Mouse (Mus musculus) telencephalon, adult 2 months (tissue): Measurements from ENCODE around the gene Larp1.
"Not testable (repeated sequence)": the region's sequence is repeated elsewhere in the genome, so short reads cannot be mapped to it uniquely, and the experiment has no call there.

Experiments used
- DNase-seq: peaks from one replicate; pipeline ENCODE4 v3.0.0-alpha.2; 2011; ENCODE audit warnings: low read depth, low spot score

The Larp1 gene

DNA sequence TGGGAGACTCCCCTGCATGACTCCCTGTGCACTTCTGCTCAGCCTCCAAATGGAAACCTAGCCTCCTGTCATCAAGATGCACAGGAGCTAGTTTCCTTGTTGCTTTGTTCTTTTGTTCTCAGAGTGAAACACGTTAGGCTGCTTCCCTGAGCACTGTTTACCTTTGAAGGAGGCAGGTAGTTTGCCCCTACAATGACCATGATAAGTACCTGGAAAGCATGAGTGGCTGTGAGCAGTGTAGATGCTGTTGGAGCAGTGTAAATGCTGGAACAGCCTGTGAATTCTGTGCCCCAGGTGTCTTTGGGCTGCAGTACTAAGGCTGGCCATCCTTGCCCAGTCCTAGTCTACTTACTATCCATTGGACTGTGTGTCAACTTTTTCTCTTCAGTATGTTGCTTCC, 18.0 kb downstream of the Larp1 start:
- no peak for DNase-seq

DNA sequence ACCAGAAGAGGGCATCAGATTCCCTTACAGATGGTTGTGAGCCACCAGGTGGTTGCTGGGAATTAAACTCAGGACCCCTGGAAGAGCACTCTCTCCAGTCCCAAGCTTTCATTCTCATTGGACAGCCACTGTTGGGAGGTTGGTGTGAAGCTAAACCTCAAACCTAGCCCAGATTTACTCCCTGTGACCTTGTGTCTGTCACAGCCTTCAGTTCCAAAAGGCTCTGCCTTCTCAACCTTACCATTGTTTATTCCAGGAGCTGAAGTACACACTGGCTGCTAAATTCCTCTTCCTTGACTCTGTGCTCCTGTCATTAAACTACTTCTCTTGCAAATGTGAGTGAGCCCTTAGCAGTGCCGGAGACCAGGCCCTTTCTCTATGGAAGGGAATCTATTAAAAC, 20.1 kb downstream of the Larp1 start:
- DNase-seq, result no peak

DNA sequence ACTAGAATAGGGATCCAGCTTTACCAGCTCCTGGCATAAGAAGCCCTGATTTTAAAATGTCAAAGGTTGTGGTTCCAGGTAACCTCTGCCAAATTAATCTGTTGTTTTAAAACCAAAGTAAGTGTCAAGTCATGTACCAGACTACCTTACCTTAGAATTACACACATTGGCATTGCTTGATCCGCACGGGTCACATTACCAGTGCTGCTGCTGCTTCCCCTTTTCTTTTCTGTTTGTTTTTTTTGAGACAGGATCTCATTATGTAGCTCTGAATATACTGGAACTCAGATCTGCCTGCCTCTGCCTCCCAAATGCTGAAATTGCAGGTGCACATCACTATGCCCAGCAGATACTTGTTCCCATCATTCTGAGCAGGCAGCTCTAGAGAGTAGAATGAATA, 21.0 kb downstream of the Larp1 start:
- DNase-seq, result no peak

DNA sequence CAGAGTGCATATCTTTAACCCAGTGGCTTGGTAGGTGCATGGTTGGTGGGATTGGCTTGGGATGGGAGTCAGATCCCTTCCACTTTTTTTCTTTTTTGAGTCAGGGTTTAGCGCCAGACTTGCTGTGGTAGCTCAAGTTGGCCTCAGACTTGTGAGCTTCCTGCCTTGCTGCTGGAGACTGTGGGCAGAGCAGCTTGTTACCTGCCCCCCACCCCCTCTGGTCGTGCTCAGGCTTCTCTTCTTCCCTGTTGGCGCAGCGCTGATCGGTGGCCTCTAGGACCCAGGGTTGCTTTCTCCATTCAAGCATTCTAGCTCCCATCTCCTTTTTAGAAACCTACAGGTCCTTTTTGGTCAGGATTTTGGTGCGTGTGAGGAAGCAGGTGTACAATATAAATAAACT, 22.3 kb downstream of the Larp1 start:
- DNase-seq, result no peak

DNA sequence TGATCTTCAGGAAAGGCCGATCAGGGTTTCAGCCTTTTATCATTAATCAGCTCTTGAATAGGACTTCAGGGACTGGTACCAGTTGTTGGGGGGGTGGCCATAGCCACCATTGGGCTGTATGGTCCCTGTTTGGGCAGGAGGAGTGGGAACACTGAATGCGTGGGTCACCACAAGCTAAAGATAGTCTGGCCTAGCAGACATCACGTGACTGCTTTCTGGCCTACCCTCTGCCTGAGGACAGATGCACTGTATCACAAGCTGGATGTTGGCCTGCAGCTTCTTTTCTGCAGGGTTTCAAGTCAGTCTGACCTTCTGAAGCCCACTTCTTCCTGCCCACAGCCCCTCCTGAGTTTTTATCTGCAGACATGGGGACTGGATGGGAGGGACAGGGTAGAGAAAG, 24.8 kb downstream of the Larp1 start:
- no peak for DNase-seq

DNA sequence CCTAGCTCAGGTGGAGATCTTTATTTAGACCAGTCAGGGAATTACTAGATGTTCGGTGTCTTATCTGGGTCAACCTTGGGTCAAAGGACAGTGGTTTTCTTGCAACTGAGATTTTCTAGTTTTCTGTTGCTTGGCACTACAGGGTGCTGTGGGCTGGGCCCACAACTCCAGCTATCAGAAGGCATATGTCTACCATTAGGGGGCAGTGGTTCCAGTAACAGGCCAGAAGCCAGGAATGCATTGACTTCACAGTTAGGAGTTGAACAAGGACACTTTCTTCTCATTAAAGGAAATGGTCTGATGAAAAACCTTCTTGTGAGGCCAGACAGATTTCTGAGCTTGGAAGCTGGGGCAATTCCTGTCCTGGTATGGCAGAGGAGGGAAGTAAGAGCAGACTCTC, 30.2 kb downstream of the Larp1 start:
- no peak for DNase-seq

DNA sequence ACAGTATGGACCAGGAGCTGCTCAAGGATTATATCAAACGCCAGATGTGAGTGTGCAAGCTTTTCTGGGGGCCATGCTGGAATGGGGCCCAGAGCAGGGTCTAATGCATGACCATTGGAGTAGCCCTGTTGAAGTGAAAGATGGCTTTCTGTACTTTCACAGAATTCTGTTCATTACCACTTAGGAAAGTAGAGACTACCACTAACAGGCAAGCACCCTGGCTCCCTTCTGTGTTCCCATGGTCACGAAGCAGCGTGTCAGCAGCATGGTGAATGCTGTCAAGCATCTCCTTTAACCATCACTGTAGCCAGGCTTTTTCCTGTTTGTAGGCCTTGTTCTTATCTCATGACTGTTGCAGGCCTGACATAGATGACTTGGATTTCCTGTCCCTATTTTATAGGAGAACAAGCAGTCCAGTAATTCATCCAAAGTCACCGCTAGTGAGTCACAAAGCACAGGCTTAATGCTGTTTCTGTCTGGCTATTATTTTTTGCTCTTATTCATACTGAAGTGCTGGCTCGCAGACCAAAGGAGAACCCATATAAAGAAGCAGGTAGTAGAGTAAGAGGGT, 34.1 kb downstream of the Larp1 start:
- DNase-seq, result no peak

DNA sequence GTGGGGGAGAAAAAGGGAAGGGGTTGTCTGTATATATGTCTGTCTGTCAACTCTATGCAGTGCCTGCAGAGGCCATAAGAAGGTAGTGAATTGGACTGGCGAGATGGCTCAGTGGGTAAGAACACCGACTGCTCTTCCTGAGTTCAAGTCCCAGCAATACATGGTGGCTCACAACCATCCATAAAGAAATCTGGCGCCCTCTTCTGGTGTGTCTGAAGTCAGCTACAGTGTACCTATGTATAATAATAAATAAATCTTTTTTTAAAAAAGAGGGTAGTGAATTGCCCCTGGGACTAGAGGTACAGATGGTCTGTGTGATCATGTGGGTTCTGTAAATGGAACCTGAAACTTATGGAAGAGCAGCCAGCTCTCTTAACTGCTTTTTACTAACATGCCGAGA, 37.6 kb downstream of the Larp1 start:
- DNase-seq, result peak; percentile 22

DNA sequence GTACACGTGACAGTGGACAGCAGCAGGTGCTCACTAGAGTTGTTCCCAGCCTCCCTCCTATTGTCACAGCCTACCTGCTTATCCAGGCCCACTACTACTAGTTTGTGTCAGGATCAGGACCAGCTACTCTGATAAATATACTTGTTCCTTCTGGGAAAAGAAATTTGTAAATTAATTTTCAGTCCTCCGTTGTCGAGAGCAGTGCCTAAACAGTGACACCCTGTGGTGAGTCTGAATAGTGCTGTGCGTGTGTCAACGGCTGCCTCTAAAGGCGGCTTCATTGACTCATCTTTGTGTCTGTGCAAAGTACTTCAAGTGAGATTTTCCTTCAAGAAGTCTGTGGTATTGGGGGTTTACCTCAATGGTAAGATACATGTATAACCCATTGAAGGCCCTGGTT, 48.6 kb downstream of the Larp1 start:
- peak; percentile 21 for DNase-seq

DNA sequence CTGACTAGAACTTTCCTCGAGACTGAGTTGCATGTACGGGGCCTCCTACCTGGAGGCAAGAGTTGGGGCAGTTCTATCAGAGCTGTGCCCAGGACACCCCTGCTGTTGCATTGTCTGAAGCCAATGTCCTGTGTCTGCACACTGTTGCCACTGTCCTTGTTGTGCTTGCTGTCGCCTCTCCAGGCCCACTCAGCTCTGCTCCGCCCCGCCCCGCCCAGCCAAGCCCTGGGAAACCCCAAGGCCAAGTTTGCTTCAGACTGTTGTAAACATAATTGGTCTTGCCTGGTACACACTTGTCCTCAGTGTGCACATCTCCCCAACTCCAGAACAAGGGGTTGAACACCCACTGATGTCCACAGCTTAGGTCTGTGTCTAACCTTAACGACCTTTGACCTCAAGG, 50.9 kb downstream of the Larp1 start:
- DNase-seq, result not testable (repeated sequence)

DNA sequence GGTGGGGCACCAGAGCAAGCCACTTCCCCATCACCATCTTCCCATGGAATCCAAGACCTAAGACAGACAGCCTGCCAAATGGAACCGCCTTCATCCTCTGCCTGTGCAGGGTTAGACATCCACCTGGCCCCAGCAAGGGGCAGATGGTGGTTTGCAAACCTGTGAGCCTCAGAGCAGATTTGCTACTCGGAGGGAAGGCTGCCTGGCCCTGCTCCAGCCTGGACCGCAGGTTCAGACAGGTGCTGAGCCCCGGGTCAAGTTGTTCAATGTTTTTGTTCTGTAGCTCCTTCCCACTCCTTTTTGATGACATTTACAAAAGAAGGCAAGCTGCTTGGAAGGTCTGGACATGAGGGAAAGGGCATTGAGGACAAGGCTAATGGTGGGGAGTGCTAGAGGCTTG, 52.4 kb downstream of the Larp1 start:
- DNase-seq, result not testable (repeated sequence)

DNA sequence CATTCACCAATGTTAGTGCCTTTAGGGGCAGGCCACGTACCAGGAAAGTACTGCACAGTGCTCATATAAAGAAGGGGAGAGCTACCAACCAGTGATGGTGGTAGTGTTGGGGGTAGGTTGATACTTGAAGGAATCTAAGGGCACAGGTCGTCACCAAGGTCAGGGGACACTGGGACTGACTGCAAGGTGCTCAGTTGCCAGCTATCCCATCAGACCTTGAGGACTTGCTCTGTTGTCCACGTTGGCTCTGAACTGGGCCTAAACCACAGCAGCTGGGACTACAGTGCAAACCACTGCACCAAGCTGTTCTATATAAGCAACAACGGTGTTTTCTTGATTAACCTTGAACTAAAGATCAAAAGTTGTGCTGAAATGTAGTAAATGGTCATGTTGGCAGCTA, 53.7 kb downstream of the Larp1 start:
- DNase-seq, result no peak

DNA sequence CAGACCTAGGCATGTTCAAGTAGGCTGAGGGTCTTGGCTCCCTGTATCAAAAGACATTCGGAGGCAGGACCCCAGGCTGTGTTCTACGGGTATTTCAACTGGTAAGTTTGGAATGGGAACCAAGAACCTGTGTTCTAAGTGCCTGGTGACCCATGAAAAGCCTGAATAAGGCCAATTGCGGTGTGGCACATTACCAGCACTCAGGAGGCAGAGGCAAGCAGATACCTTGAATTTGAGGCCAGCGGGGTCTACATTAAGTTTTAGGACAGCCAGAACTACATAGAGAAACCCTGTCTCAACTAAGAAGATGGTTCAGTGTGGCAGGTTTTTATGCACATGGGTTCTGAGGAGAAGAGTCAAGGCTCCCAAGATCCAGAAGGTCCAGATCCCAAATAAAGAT, 56.2 kb downstream of the Larp1 start:
- no peak for DNase-seq

DNA sequence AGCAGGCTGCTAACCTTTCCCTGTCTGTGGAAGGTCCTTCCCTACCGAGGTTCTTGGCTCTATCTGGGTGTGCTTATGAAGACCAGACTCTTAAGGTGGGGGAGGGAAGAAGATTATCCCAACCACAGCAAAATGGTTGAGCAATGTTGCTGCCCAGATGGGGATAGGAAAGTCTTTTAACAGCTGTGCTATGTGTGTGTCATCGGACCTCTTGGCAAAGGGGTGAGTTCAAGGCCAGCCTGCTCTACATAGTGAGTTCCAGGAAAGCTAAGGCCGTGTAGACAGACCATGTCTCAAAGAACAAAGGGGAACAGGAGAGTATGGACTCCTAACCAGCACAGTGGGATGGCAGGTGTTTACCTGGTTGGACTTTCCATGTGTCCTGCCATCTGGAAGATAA, 64.1 kb downstream of the Larp1 start:
- no peak for DNase-seq

DNA sequence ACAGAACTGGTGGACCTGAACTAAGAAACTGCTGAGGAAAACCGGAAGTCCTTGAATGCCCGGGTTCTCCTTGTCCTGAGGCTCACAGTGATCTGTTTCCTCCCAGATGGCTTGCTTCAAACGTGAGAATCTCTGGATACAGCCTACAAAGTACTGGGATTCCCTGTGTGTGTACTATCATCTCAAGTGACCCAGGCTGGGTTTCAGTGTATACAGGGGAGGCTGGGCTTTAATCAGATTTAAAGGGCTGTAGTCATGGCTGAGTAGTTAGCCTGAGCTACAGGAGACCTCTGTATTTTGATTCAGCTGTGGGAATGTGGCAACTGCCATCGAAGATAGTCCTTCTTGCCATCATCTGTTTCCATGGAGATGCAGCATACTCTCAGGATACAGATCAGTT, 68.4 kb downstream of the Larp1 start:
- no peak for DNase-seq

DNA sequence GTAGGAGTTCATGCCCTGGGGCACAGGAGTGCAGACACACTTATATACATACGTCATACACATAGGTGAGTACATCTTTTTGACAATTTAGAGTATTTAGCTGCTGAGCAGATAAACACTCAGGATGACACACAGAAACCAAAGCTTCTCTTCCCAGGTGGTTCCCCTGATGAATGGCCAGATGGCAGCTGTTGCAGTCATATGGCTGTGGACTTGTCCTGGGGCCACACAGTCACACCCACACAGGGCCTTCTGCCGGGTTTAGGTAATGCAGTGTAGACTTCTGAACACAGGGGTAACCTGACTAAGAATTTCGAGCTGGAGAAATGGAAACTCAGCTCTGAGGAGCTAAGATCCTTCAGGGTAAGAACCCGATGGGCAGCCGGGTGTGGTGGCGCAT, 72.9 kb downstream of the Larp1 start:
- no peak for DNase-seq

DNA sequence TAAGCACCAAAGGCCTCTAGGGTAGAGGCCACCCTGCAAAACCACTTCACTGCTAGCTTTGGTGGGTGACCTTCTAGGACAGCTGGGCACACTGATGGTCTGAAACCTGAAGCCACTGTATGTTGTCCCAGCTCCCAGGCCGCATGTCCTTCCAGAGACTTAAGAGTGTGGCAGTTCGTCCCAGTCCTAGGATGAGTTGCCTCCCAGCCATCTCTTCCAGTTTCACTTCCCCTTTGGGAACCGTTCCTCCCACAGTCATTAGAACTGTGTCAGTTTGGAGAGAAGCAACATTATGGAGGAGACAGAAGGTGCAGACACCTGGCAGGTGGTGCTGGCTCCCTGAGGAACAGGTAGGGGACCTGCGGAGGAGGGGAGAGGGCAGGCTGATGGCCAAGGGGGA, 83.7 kb downstream of the Larp1 start:
- DNase-seq, result no peak

DNA sequence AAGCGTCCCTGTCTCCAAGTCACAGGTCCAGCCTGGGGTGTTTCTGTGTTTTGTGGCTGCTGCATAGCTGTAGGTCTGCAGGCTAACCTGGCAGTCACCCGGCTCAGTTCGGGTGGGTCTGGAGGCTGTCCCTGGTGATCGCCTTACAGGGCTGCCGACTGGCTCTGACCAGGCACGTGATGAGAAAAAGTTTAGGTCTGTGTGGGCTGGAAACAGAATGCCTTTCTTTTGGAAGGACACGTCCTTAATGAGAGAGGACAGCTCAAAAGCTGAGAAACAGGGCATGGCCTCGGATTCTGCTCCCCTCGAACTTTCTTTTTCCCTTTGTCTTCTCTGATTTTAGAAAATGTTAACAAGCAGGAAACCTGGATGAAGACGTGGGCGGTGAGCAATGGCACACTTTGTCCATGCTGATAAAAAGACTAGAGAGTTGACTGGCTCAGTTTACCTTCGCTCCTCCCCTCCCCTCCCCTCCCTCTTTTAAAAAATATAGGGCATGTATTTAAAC, 84.2 kb downstream of the Larp1 start, which contains the start of gene Gm12248:
Gm12248 (minus strand) TSS at position 114 of the 508 bp plus-strand sequence.
- DNase-seq, result no peak

DNA sequence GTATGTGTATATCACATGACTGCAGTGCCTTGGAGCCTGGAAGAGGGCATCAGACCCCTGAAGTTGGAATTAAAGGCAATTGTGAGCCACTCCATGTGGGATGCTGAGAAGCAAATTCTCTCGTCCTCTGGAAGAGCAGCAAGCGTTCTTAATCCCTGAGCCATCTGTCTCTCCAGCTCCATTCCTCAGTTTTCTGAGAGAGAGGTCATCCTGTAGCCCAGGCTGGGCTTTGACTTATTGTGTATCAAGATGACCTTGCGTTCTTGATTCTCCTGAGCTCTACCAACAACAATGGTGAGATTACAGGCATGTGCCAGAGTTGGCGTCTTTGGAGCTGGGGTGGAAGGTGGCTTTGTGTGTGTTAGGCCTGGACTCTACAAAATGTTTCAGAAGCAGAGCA, 85.9 kb downstream of the Larp1 start:
- no peak for DNase-seq

DNA sequence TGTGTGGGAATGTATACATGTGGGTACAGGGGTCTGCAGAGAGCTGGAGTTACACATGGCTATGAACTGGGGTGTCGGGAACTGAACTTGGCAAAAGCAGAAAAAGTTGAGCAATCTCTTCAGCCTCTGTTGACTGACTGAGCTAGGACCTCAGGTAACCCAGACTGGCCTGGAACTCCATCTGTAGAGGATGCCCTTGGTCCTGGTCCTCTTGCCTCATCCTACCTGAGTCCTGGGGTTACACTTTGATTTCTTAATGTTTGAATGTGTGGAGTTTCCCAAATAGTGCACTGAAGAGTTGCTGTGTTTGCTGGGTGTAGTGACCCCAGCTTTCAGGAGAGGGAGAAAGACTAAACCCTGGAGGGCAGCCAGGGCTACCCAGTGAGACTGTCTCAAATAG, 86.7 kb downstream of the Larp1 start:
- DNase-seq, result no peak

DNA sequence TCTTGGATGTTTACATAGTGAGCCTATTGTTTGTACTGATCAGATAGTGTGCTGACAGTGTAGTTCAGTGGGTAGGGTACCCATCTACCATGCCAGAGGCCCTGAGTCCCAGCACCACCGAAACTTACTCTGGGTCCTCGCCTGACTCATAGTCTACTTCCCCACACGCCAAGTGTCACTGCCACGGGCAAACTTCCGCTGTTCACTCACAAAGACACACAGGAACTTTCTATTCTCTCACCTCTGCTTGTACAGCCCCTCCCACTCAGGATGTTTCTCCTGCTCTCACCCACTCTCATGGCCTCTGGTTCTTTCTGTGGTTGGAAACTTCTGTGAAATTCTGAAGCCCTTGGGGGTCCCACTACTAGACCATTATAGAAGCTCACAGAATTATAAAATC, 87.3 kb downstream of the Larp1 start:
- DNase-seq, result no peak

DNA sequence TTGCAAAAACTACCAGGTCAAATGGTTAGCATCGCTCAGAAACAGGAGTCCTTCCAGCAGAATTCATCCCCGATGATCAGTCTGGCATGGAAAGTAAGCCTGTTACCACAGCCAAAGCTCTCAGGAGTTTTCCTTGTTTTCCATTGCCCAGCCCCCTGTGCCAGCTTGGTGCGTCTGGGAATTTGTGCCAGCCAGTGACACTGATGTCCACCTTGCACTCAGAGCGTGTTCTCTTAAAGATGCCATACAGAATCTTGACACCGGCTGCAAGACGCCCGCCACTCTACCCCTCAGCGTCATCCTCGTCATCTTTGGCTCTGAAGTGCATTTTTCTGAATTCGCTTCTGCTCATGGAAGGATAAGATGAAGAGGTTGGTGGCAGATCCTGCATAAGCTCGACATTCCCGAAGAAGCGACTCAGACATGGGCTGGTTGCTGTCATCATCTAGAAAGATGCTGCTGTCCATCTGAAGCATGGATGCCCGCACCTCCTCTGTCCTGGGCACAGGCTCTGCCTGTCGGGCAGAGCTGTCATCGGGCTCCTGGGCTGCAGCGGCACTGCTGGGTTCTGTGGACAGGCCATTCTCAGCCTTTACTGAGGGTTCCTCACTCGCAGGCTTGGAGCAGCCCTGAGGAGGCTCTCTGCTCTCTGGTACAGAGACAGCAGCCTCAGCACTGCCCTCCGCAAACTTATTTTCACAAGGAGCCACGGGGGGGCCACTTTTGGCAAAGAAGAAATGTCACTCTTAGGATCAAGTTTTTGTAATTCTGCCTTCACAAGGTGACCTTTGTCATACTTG, 88.2 kb downstream of the Larp1 start:
- DNase-seq, result no peak

DNA sequence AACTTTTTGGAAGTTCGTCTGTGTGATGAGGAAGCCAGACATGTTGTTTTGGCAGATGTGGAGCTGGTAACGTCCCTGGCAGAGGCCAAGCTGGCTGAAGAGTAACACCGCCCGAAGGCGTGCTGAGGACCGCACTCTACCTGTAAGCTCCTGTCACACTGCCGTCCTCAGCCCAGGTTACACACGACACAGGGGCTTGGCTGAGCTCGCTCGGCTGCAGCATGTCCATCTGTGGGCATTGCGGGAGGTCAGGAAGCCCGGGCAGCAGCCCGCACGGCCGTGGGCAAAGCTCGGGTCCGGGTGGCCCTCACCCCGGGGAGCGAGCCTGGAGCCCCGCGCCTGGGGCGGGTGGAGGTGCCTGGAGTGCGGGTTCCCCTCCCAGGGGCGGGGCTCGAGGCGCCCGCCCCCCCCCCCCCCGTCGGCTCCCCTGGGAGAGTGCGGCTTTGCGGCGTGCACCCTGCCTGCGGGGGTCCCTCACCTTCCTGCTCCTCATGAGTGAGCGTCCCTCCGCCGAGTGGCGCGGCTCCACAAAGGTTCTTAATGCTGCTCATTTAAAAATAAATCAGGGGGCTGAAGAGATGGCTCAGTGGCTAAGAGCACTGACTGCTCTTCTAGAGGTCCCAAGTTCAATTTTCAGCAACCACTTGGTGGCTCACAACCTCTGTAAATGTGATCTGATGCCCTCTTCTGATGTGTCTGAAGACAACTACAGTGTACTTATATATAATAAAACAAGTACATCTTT, 88.9 kb downstream of the Larp1 start:
- no peak for DNase-seq
